Mouse (Mus musculus) brain, embryonic 14.5 days (tissue): ENCODE results near the gene Stub1.

Source experiments
- CTCF ChIP-seq: fragments of 200-500 bp; IDR thresholded peaks from 2 replicates; pipeline ENCODE4 v1.5.1; 2012; ENCODE audit warnings: inconsistent platforms, mild to moderate bottlenecking, moderate library complexity, borderline replicate concordance; ENCODE audit not compliant: insufficient read depth, insufficient read length; ENCODE audit errors: extremely low read depth
- POLR2A ChIP-seq: fragments of 200-500 bp; IDR thresholded peaks from 2 replicates; pipeline ENCODE4 v1.6.1; 2012; ENCODE audit warnings: mild to moderate bottlenecking, inconsistent platforms, borderline replicate concordance; ENCODE audit not compliant: poor library complexity, insufficient read depth, insufficient read length, severe bottlenecking; ENCODE audit errors: extremely low read depth

DNA sequence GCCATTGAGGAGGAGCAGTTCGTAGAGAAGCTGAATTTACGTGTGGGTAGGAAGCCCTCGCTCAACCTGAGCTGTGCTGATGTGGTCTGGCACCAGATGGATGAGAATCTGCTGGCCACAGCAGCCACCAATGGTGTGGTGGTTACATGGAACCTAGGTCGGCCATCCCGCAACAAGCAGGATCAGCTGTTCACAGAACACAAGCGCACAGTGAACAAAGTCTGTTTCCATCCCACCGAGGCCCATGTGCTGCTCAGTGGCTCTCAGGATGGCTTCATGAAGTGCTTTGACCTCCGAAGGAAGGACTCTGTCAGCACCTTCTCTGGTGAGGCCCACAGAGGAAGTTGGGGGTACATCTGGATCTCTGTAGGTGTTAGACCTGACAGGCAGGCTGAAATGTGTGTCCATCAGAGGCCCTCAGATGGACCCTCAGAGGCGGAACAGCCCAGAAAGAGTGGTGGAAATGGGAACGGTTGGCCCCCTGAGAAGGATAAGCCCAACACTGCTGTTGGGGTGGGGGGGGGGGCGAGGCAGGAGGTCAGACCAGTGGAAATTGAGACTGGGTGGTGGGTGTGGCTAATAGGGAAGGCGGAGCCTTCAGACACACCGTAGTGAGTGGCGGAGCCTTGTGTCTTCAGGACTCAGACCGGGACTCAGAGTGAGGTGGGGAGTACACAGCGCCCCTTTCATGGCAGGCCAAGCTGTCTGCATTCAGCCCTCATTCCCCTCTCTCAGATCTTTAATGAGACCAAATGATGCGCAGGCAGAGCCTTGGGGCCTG, 8.7 kb downstream of the Stub1 start:
- TF ChIP-seq POLR2A (no peak), CTCF (no peak)
